Mouse (Mus musculus) central nervous system, embryonic 14 days (tissue): ENCODE measurements around the gene Med19. TPM values are rescaled to one million over a fixed set of nuclear protein-coding genes. Genes with fewer than 3 reads are reported as not detected.

Source experiments
- polyA plus RNA-seq: library from polyadenylated mRNA; depleted of rRNA; stranded (reverse); fragments of >200 nt; gene quantifications from 2 replicates; pipeline ENCODE4 v1.2.3, GENCODE M21; 2012; rRNA removed

Gene Med19
- polyA plus RNA-seq: 35.5 and 36.4 TPM in 2 replicates

DNA sequence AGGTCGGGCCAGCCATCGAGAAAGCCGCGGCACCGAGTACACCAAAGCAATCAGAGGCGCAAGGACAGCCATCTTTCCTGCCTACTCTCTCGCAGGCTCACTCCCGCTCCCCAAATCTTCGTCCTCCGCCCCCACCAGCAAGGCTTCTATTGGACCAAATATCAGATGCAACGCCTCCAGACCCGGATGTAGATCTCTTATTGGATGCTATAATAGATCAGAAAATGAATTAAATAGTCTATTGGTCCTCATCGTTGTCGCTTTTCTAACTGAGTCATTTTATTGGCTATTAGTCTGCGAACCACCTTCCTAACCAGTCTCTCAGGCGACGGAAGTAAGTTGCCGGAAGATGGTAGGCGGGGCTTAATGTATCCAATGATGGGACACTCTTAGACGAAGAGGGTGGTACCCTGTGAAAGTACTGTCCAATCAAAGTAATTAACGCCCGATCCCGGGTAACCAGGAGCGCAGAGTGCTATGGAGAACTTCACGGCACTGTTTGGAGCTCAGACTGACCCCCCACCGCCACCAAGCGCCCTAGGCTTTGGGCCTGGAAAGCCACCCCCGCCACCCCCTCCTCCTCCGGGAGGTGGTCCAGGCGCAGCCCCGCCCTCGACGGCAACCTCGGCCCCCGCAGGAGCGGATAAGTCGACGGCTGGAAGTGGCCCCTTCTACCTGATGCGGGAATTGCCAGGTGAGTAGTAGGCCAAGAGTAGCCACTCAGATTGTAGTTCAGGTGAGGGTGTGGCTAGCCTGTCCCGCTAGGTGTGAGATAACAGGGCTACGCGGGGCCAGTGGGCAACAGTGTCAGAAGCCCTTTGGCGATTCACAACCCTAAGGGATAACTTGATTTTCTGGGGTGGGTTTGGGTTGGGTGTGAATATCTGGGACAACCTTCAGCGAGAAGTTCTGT, at the start of gene Med19, which contains the start of gene Gm28635:
Gene Med19, plus strand, starts transcription at position 435 of the 913 bp plus-strand sequence.
Gene Gm28635, minus strand, starts transcription at position 74 of the 913 bp plus-strand sequence.

DNA sequence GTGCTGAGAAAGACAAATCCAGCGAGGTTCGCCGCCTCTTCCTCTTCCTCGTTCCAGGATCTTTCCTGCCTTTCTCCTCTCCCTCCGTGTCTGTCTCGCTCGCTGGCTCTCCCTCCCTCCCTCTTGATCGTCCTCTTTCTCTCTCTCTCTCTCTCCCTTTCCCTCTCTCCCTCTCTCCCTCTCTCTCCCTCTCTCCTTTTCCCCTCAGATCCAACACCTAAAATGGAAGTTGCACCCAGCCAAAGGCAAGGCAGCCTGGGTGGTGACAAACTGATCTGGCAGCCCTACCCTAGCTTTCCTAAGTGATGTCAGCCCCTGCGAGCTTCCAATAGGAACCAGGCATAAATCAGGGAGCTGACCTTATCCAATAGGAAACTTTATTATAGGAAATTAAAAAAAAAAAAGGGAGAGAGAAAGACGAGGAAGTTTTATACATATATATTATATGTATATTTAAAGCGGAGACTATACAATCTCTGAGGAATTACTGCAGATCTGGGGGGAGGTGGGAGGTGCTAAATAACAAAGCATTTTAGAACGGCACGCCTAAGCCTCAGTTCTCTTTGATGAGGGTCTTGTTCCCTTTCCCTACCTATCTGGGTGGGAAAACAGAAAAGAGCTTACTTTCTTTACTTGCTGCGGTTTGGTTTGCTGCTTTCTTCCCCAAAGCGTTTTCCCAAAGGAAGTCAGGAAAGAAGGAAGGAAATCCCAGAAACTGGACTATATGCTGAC, 27.6 kb upstream of the Med19 start, which contains the start of gene Ctnnd1:
Gene Ctnnd1, minus strand, starts transcription at position 302 of the 732 bp plus-strand sequence.

DNA sequence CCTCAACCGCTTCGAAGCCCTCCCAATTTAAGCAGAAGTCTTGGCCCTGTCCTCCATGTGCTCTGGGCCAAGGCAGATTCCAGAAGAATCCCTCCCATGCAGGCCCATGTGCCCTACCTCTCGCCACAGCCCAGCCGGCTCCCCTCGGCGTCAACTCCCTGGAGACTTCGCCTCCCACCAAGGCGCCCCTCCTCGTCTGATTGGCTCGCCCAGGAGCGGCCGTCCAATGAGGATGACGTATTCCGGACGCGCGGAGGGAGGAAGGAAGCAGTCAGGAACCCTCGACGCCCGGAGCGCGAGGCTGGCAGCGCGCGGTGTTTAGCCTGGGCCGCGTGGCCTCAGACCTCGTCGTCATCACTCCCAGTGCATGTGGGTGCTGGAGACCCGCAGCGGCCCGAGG, 19.4 kb upstream of the Med19 start, which contains the start of gene Btbd18:
Gene Btbd18, plus strand, starts transcription at position 274 of the 400 bp plus-strand sequence.

DNA sequence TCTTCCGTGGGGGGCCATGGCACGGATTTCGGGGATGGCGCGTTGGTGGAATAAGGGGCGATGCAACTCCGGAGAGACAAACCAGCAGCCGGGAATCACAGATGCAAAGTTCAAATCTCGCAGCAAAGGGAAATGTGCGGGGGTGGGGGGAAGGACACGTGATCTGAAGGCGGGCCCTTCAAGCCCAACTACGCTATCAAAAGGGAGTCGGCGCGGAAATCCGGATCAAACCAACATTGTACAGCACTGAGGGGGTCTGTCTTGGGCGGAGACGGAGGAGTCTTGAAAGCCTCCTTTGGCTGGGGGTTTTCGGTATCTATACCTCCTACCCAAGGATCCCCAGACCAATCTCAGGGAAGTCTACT, 7.7 kb upstream of the Med19 start, which contains the start of gene Selenoh:
Gene Selenoh, minus strand, starts transcription at position 202 of the 365 bp plus-strand sequence.

DNA sequence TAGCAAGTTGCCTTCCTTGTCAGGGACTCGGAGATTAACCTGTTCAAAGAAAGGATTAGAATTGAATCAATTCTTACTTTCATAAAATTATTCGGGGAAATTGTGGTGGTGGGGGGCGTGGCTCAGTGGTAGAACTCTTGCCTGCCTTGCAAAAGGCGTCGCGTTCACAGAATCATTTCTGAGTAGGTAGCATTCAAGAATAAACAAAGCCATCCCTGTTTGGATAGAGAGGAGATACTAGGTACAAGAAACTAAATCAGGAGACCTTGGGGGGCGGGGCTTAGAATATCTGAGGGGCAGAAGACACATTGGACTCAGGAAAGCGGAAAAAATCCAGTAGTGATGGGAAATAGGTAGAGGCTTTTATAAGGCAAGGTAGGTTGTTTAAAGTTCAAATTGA, 814 bp downstream of the Med19 start, which contains the start of gene Tmx2:
Gene Tmx2, minus strand, starts transcription at position 125 of the 400 bp plus-strand sequence.

DNA sequence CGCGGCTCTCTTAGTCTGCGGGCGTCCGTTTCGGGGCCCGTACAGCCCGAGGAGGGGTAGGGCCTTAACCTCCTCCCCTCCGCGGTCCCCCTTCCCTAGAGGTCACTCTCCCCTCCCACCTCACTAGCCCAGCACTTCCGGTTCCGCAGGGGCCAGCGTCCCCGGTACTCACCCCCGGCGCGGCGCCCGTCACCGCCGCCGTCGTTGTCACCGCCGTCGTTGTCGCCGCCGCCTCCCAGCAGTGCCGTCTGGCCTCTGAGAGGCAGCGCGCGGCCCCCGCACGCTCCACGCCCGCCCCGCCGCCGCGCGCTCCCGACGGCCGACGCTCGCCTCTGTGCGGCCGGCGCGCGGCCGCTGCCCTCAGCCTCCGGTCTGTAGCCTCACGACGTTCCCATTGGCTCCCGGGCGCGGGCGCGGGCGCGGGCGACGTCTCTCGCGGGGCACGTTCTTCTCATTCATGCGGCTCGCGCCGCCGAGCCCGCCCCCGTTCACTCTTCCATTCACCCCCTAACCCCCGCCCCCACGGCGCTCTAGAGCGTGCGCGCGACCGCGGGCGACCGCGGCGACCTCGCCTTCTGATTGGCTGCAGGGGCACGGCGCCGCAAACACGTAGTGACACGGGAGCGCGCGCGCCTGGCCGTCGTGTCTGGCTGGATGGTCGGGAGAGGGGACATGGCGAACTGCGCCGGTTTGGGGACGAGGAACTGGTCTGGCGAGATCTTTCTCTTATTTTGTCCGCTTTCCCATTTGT, 36.8 kb downstream of the Med19 start, which contains the start of gene Zdhhc5:
Gene Zdhhc5, minus strand, starts transcription at position 370 of the 751 bp plus-strand sequence.

DNA sequence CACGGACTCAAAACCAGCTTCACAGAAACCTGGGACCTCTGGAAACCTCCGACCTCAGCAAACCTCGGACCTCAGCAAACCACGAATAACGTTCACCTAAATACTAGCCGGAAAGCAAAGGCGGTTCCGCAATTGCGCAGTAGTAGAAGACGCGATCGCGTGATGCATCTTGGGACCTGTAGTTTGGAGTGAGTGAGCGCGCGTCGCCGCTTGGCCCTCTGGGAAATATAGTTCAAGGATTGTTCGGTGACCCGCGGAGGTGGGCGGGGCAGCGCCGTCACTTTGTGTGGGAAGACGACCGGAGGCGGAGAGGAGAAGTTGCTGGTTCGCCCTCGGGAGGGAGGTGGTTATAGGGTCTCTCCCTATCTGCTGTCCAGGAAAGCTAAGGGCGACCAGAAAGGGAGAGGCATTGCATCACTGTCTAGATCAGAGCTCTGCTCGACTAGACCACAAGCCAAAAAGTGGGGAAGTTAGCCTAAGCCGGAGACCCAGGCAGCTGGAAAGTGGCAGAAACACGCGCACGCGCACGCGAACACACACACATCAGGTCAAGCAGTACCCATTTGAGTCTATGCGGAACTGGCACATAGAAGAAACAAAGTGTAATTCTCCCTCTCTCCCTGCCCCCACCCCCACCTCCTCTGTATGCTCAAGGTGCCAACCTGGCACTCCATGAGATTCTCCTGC, 49.1 kb downstream of the Med19 start, which contains the start of gene Clp1:
Gene Clp1, minus strand, starts transcription at position 179 of the 687 bp plus-strand sequence.

DNA sequence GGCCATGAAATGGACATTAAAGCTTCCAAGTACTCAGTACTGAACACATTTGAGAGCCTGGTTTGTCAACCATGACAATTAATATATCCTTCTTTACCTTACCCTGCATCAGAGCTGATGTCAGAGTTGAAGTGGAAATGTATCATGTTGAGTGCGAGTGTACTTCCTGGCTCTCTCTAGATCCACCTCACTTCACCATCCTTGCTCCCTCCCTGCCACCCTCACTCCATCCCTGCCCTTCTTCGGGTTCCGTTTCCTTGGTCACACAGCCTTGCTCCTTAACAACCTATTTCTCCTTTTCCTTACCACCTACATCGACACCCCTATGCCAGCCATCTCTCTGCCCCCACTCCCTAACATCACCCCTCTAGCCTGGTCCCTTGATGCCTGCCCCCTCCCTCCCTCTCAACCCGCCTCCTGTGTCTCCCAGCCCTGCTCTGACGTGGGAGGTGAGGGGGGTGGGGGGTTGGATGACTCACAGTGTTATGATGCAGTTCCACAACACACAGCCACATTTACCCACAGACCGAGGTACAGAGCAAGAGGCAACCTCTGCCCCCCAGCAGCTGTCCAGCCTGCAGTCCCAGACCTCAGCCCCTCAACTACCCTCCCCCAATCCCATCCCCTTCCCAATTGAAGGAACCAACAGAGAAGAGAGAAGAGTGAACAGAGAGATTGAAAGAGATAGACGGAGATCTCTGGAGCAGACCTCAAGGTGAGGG, 55.5 kb downstream of the Med19 start, which contains the start of gene Ypel4:
Gene Ypel4, plus strand, starts transcription at position 480 of the 722 bp plus-strand sequence.

Other genes with a start within 250 kb of the Med19 start
- gene Tfpi, start 201.6 kb upstream of the Med19 start, polyA plus RNA-seq: 14.4 and 18.2 TPM in 2 replicates
- 81.6 and 82.8 TPM in 2 replicates for gene Ctnnd1, start 27.6 kb upstream of the Med19 start, polyA plus RNA-seq
- 0.03 TPM in 1 of 2 replicates, not detected in the other for gene Btbd18, start 19.3 kb upstream of the Med19 start, polyA plus RNA-seq
- gene Selenoh, start 7.6 kb upstream of the Med19 start, polyA plus RNA-seq: 220 and 235 TPM in 2 replicates
- gene Gm28635, start 361 bp upstream of the Med19 start, polyA plus RNA-seq: 0.03 TPM in 1 of 2 replicates, not detected in the other
- 148 and 155 TPM in 2 replicates for gene Tmx2, start 738 bp downstream of the Med19 start, polyA plus RNA-seq
- 30.7 and 30.8 TPM in 2 replicates for gene Zdhhc5, start 36.8 kb downstream of the Med19 start, polyA plus RNA-seq
- gene Clp1, start 48.9 kb downstream of the Med19 start, polyA plus RNA-seq: 18.1 and 18.7 TPM in 2 replicates
- gene Ypel4, start 55.7 kb downstream of the Med19 start, polyA plus RNA-seq: 47.7 and 53.2 TPM in 2 replicates
- gene Gm19426, start 65.3 kb downstream of the Med19 start, polyA plus RNA-seq: 10.2 and 10.9 TPM in 2 replicates
- 28.5 and 38.0 TPM in 2 replicates for gene Serping1, start 97.0 kb downstream of the Med19 start, polyA plus RNA-seq
- 13.2 and 17.0 TPM in 2 replicates for gene Ube2l6, start 120.4 kb downstream of the Med19 start, polyA plus RNA-seq
- gene Smtnl1, start 144.2 kb downstream of the Med19 start, polyA plus RNA-seq: 0.05 TPM in 1 of 2 replicates, not detected in the other
- gene Timm10, start 148.6 kb downstream of the Med19 start, polyA plus RNA-seq: 83.2 and 86.4 TPM in 2 replicates
- 5.6 and 7.8 TPM in 2 replicates for gene Slc43a1, start 160.4 kb downstream of the Med19 start, polyA plus RNA-seq
- 17.6 and 21.9 TPM in 2 replicates for gene Rtn4rl2, start 208.3 kb downstream of the Med19 start, polyA plus RNA-seq